Mouse (Mus musculus) CH12.LX (cell line): ENCODE data around the gene Als2cl.

Experiments used
- CHD1 ChIP-seq: IDR thresholded peaks from 2 replicates; pipeline ENCODE4 v1.6.1; 2012; ENCODE audit warnings: low read depth, low read length, improper control_type of control experiment, inconsistent platforms
- MAX ChIP-seq: IDR thresholded peaks from 2 replicates; pipeline ENCODE4 v1.6.1; 2011; ENCODE audit warnings: low read length, improper control_type of control experiment
- POLR2A ChIP-seq: IDR thresholded peaks from 2 replicates; pipeline ENCODE4 v1.6.1; 2011; ENCODE audit warnings: low read depth, mild to moderate bottlenecking, improper control_type of control experiment, low read length
- USF2 ChIP-seq: conservative IDR thresholded peaks from 2 replicates; pipeline ENCODE4 v1.6.1; 2011; ENCODE audit warnings: low read depth, low read length, improper control_type of control experiment

DNA sequence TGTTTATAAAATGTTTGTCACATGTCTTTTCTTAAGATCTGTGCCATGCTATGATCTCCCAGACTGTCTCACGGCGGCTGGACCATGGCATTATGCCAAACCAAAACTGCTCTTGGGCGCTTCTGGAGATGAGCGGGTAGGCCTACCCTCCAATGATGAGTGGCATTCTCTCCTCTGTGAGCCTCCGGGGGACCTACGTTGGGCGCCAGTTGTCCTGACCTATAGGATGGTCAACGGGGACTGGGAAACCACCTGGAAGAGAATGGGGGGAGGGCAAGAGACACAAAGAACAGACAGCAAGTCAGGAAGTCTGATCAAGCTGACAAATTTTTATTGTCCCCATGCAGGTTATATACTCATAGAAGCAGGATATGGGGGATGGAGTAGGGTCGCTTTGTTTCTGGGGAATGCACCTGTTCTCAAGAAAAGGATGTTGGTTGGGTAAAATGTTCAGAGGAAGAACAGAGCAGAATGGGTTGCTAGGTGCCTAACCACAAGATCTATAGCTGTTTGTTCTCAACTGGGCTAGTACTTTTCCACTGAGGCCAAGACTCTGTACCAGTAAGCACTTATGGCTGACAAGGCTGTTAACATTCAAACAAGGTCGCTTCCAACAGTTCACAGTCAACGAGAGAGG lies 27.6 kb downstream of the Als2cl start:
- TF ChIP-seq MAX (no peak), POLR2A (no peak), USF2 (no peak), CHD1 (no peak)
